Mouse (Mus musculus) urinary bladder, adult 18-20 months (tissue): ENCODE results near the gene Sephs1.

Source experiments
- DNase-seq, 2 experiments: peaks; one replicate each; pipeline ENCODE4 v3.0.0; 2022; ENCODE audit warnings: low spot score in 2 of 2, mixed read lengths in 2 of 2

Gene Sephs1

DNA sequence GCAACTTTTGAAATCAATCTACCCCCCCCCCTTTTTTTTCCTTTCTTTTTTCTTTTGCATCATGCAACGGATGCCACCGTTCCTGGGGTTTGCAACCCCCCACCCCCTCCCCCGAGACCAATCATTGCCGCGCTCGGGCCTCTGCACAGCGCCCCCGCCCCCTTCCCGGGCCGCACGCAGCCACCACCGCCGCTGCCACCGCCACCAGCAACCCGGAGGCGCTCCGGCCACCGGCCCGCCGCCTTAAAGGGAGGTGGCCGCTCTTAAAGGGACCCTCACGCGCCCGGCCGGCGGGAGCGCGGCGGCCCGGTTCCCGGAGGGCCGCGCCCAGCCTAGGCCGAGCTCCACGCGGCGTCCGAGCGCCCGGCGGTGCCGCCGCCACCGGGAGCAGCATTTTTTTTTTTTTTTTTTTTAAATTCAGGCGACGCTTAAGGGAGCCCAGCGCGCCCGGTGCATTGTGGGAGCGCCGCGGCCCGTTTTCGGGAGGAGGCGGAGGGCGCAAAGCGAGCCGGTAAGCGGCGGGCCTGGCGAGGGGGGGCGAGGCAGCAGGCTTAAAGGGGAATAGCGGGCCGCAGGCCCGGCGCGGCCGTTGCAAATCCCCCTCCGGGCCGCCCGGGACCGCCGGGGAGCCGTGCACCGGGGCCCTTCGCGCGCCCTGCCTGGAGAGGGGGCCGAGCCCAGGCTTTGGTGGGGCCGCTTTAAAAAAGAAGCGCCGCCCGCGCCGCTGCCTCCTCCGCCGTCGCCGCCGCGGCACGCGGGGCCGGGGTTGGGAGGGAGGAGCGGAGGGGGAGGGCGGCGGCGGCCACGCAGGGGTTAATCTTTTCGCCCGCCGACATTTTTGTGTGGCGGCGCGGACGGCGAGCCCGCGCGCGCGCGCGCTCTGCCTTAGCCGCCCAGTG lies at the start of gene Sephs1:
Gene Sephs1, plus strand, starts transcription at position 215 of the 899 bp plus-strand sequence.
- peak; percentile 64 to 80 for DNase-seq

DNA sequence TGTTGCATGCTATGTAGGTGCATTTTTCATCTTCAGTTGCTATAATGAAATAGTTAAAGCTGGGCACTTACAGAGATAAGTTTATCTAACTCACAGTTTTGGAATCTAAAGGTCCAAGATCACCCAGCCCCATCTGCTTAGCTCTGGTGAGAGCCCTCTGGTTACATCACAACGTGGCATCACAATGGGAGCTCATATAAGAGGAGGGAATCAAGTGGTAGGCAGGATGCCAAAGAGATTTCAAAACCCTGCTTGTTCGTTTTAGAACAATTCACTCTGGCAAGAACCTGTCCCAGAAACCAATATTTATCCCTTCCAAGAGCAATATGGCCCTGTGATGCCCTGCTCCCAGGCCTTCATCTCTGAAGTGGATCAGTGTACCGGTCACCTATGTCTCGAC lies 49.2 kb upstream of the Sephs1 start:
- DNase-seq: no peak

DNA sequence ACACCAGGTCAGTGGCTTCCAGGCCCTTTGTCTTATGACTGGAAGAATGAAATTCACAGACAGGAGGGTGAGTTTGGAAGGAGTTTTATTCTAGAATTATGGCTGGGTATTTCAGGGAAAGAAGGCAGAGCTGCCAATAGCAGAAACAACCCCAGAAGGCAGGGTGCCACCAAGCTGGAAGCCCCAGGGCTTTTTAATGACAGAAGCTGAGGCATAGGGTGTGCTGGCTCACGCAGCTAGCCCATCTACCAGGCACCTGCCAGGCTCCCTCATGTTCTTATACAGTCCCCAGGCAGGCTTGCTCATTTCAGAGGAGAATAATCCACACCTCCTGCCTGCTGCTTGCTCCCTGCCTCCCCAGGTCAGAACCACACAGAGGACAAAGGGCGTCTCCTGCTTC lies 31.9 kb upstream of the Sephs1 start:
- no peak for DNase-seq

DNA sequence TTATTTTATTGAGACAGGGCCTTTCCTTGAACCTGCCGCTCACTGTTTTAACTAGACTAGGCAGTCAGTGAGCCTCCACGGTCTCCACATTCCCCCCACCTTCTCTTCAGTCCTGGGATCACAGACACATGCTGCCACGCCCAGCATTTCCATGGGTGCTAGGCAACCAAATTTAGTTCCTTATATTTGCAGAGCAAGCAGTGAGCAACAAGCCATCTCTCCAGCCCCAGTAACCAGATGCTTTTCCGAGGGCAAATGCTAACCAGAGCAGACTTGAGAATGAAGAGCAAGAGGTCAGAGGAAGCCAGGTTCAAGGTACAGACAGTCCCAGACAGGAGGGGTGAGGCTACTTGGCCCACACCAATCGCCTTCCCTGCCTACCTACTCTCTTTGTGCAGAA lies 24.2 kb upstream of the Sephs1 start:
- no peak for DNase-seq

DNA sequence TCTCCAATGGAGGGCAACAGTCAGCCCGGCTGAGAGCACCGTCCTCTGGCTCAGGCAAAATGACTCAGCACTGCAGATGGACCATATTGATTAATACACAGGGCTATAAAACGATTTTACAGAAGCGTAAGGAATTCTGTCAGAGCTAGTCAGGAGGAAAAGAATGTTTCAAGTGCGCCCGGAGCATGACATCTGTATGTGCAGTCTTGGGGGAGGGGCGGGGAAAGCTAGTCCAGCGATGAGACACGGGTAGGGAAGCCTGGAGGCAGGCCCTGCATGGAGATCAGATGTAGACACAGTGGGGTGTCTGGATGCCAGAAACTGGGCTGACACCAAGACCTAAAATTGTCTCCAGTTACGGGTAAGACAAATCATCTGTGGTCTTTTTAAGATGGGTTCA lies 23.2 kb upstream of the Sephs1 start:
- DNase-seq: no peak

DNA sequence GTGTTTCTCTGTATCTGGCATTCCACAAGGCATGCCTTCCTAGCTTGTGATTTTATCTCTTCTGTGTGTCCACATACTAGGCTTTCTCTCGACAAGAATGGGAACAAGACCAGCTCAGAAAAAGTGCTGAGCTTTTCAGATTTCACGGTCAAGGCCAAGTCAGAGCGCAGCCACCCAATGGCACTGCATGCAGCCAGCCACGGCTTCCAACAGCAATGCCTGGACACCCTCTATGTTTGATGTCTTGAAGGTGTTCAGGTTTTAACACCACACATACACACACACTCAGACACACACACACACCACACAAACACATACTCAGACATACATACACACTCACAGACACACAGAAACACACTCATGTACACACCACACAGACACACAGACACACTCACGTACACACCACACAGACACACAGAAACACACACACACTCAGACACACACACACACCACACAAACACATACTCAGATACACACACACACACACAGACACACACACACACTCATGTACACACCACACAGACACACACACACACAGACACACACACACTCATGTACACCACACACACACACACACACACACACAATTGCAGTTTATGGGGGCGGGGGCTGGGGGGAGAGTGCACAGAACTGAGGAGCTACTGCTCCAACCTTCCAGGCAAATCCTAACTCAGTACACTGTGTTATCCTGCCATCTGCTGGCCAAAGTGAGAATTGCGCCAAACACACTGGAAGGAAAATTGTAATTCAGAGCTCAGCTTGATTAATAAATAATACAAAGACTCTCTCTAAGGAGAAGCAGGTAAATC lies 17.2 kb upstream of the Sephs1 start:
- peak; percentile 31 to 69 for DNase-seq

DNA sequence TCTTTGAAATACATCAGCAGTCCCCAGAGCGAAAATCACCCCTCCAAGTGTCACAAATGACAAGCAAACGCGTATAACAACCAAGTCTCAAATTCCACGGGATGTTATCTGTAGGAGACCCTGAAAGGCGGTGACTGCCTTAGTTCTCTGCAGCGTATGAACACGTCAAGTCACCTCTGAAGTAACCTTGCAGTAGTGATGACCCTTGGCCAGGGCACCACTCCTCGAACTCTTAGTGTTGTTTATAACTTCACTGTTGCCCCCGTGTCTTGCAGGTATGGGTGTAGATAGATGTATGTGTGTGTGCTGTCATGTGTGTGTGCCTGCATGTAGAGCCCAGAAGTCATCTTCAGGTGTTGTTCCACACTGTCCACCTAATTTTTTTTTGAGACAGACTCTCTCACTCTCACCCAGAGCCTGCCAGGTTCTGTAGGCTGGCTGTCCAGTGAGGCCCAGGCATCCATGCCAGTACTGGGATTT lies 16.5 kb upstream of the Sephs1 start:
- no peak for DNase-seq

DNA sequence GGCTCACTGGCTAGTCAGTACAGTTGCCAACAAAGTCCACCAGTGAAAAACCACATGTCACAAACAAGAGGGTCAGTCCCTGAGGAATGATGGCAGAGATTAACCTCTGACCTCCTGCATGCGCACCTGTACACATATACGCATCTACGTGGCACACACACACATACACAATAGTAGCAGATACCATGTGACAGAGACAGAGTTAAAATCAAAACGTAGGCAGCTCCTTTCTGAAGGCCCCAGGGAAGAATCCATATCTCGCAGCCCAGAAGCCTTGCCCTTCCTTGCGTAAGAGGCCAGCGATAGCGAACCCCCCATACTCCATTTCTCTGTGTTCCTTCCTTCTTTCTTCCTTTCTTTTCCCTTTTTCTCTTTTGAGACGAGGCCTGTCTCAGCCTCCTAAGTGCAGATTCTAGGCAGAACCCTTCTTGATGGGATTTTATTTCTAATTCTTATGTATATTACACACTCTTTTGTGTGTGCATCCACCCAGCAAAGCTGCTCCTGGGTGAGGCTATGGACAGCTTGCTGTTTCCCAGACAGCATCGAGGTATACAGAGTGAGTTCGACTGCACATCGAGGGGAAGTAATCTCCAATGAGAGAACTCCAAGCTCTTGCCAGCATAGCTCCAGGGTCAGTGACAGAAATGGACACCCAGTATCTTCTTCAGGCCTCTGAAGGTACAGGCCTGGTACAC lies 13.2 kb upstream of the Sephs1 start:
- no peak for DNase-seq

DNA sequence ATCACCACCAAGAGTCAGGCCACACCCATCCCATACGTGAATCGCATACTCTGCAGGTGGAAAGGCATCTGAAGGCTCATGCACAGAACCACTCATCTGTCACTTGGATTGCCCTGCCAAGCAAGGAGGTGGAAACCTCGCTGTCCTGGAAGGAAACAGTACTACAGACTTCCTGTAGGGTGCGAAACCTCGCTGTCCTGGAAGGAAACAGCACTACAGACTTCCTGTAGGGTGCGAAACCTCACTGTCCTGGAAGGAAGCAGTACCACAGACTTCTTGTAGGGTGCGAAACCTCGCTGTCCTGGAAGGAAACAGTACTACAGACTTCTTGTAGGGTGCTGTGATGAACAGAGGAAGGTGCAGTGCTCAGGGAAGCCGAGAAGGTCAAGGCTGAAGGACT lies 8.6 kb upstream of the Sephs1 start:
- DNase-seq: no peak

DNA sequence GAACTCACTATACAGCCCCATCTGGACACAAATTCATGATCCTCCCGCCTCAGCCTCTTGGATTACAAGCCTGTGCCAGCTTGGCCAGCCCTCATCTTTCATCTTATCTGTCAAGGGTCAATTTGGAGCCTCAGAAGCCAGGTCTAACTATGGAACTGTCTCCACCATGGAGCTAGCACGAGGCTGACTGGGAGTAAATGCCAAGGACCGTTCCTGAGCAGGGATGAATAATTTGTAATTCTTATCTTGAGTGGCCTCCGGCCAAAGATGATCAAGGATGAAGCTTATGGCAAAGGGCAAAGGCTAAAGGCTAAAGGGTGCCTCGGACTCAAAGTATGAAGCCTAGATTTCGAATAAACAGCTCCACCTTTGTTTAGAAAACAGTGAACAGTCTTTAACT lies 8.0 kb upstream of the Sephs1 start:
- no peak for DNase-seq

DNA sequence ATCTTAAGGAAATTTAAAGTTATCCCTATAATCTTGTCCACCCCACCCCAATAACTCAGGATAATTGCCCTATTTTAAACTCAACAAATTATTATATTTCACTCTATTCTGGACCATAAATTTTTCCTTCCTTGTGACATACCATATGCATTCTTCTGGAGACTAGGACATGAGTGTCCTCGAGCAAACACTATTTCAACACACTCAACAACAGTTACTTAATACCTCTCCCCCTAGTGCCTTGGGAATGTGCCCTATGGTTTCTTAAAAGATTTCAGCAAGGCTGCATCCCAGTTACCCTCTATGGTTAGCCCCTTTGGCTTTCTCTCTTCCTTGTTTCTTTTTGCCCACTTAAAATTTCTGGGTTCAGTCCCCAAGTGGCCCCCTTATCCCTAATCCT lies 6.3 kb upstream of the Sephs1 start:
- DNase-seq: no peak

DNA sequence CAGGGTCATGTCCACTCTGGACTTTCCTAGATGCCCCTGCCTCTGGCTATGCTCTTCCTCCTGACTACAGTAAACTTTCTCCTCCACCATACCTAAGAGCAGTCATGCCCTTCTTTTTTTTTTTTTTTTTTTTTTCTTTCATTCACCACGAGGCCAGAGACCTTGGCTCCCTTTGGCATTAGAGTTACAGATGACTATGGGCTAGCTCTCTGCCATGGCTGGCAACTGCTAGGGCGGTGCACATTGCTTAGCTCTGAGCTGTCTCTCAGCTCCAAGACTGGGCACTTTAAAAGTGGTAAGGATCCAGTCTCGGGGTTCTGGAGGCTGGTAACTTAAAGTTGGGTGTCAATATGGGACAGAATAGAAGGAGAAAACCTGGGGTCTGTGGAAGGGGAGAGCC lies 5.2 kb upstream of the Sephs1 start:
- no peak for DNase-seq

DNA sequence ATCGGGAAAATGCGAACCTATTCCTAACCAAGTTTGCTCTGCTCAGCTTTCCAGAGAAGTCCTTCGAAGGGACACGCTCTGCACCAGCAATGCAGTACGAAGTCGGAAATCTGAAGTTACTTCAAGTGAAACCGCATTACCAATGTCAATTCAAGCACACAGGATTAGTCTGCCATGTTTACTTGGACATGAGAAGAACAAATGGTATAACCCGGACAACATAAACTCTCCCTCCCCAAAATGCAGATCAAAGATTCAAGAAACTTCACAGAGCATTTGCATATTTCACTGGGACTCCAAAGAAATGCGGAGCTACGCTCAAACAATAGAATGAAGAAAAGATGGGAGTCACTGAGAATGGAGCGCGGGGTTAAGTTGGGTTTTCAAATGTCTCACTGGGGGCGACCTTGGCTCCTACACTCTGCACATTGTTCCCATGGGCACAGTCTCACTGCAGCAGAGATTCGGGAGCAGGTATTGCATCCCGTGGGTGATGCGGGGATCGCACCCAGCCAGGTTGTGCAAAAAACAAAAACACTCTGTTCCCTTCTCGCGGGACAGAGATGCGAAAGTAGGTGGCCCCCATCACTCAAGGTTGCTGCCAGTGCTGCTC lies 521 bp upstream of the Sephs1 start:
- peak in 1 of 2 experiments; percentile 16 for DNase-seq

DNA sequence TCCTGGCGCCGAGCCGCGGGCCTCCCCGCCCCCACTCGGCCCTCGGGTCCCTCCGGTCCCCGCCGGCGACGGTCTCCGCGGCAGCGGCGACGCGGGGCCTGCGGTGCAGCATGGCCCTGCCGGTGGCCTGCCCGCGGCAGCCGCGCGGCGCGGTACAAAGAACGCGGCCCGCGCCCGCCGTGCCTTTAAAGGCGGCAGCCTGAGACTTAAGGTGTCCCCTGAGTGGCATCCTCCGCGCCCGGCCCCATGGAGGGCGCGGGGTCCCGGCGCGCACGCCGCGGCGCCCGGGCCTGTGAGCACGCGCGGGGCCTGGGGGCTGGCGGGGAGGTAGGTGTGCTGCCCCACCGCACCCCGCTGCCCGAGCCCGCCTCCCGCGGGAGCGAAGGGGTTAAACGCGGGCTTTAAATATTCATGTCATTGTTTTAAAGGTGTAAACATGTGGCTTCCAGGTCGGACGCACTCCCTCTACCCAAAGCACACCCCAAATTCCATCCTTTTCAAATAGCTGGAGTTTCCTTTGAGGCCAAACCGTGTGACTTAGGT lies 956 bp downstream of the Sephs1 start:
- DNase-seq: peak in 1 of 2 experiments; percentile 33

DNA sequence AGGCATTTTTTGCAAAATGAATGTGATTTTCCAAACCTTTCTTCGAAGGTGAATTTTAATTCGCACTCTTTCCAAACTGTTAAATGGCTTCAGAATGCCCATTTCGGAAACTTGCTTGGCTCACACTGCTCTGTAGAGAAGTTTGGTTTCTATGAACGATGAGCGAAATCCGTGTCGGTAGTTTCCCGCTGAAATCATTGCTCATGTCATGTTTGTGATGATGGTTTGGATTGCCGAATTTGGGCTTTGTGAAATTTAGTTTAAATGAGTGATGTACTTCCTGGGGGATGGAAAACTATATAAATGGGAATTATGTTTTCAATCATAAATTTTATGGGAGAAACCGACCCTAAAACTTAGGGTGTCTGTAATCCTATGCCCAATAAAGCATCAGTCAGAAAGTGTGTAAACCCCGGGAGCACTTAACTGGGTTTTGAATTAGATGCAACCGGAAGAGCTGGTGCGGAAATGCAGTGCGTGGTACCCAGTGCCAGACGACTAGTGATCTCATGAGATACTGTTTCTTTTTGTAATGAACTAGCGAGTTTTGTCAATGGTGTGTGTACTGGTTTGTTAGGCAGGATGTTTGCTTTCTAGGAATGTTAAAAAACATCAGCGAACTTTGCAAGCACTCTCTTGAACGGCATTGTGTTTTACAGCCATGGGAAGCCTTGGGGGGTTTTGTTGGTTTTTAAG lies 1.8 kb downstream of the Sephs1 start:
- DNase-seq: no peak

DNA sequence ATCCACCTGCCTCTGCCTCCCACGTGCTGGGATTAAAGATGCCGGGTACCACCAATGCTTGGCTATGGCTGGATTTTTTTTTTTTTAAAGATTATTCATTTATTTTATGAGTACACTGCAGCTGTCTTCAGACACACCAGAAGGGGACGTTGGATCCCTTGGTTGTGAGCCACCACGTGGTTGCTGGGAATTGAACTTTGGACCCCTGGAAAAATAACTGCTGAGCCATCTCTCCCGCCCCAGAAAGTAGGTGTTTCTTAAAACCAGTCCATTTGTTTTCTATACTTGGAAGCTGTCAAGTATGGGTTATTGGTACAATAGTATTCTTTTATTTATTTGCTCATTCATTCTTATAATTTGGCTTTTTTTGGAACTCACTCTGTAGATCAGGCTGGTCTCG lies 5.5 kb downstream of the Sephs1 start:
- DNase-seq: no peak

DNA sequence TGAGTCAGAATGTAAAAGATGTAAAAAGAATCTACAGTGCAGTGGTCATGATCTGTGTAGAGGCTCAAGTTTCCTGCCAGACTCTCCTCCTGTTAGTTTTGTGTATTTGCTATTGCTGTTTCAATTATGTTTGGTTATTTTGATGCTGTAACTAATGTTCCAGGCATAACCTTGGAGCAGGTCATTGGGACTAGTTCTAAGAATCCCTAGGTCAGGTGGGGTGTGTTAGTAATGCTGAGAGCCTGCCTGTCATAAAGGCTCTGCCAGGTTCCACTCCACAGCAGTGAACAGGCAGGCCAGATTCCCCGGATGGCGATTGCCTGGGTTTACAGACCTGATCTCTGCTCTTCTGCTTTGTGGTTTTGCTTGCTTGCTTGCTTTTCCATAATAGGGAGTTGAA lies 14.2 kb downstream of the Sephs1 start:
- no peak for DNase-seq

DNA sequence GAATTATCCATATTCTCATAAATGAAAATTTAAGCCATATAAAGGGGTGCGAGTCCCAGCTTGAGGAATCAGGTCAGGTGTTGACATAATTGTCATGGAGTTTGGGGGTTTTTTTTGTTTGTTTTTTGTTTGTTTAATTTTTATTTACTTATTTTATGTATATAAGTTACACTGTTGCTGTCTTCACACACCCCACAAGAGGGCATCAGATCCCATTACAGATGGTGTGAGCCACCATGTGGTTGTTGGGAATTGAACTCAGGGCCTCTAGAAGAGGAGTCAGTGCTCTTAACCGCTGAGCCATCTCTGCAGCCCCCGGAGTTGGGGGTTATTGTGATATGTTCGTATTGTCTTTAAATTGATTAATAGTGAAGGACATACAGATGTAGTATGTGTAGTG lies 15.6 kb downstream of the Sephs1 start:
- no peak for DNase-seq

DNA sequence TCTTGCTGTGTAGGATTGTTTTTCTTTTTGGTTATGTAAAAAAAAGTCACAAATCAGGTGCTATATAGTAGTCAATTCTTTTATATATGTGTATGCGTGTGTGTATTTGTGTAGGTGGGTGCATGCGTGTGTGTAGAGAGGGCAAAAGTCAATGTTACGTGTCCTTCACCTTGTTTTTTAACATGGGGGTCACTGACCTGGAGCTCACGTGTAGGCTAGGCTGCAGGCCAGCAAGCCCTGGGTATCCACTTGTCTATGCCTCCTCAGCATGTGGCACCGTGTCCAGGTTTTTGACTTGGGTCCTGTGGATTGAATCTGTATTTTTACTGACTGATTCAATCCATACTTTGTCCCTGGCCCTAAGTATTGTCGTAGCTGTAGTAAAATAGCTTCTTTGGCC lies 19.3 kb downstream of the Sephs1 start:
- no peak for DNase-seq

DNA sequence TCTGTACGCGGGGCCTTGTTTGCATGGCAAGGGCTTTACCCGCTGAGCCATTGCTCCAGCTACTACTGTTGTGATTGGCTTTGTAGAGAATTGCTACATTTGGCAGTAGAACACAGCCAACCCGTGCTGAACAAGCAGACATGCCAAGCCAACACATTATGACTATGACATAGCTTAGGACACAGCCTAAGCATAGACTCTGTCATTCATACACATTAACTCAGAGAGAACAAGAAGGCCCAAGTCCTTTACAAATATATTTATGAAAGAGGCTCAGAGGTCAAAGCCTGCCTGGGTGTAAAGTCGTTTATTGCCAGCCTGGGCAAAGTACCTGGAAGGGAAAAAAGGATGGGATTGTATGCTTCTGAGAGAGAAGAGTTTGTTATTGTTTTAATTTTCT lies 21.0 kb downstream of the Sephs1 start:
- DNase-seq: no peak

DNA sequence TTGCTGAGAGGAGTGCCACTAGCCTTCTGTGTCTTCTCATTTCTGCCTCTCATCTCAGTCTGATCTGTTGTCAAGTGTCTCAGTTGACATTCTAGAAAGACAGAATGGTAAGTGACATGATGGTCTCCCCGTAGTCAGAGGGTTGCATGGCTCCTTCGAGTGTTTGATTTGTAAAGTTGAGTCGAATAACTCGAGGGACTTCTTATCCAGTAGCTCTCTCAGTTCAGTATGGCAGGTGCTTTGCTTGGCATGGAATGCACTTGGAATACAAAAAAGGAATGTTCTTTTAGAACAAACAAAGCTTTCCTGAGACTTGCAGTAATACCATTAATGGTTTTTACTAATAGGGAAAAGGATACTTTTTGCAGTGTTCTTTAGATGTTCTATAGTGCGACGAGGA lies 25.8 kb downstream of the Sephs1 start:
- no peak for DNase-seq
